Mouse (Mus musculus) heart, embryonic 13.5 days (tissue): ENCODE data around the gene Uncx. TPM values are rescaled to one million over a fixed set of nuclear protein-coding genes. Genes with fewer than 3 reads are reported as not detected.

Experiments used
- ATAC-seq: fragments of 200-750 bp; cut with Nextera tagmentation; 2 replicates; pipeline ENCODE4 v1.8.0; 2017; ENCODE audit warnings: moderate TSS enrichment; ENCODE audit not compliant: insufficient number of reproducible peaks, low FRiP score, low TSS enrichment; ENCODE audit errors: extremely low read depth
- H3K27ac ChIP-seq: fragments of 300-500 bp; sonication (generic); replicated peaks from 2 replicates; pipeline ENCODE4 v1.5.1; 2015; ENCODE audit warnings: moderate library complexity, mild to moderate bottlenecking, inconsistent platforms
- H3K27me3 ChIP-seq: fragments of 300-500 bp; sonication (generic); replicated peaks from 2 replicates; pipeline ENCODE4 v1.6.1; 2015; ENCODE audit warnings: mild to moderate bottlenecking, inconsistent platforms
- H3K36me3 ChIP-seq: fragments of 300-500 bp; sonication (generic); 2 replicates; pipeline ENCODE4 v1.6.1; 2015; ENCODE audit warnings: mild to moderate bottlenecking, inconsistent platforms
- H3K4me1 ChIP-seq: fragments of 300-500 bp; sonication (generic); 2 replicates; pipeline ENCODE4 v1.6.1; 2015; ENCODE audit warnings: inconsistent platforms
- H3K4me2 ChIP-seq: fragments of 300-500 bp; sonication (generic); 2 replicates; pipeline ENCODE4 v1.6.1; 2015; ENCODE audit warnings: inconsistent platforms, mild to moderate bottlenecking, moderate library complexity
- H3K4me3 ChIP-seq: fragments of 300-500 bp; sonication (generic); 2 replicates; pipeline ENCODE4 v1.5.1; 2015; ENCODE audit warnings: moderate library complexity, mild to moderate bottlenecking, inconsistent platforms
- H3K9ac ChIP-seq: fragments of 300-500 bp; sonication (generic); 2 replicates; pipeline ENCODE4 v1.6.1; 2015; ENCODE audit warnings: inconsistent platforms, mild to moderate bottlenecking, moderate library complexity
- H3K9me3 ChIP-seq: fragments of 300-500 bp; sonication (generic); 2 replicates; pipeline ENCODE4 v1.6.1; 2016; ENCODE audit warnings: inconsistent platforms
- WGBS: fragments of 180-500 bp; shearing (Covaris S2); methylation state at CpG from one replicate; pipeline ENCODE4 v1.1.7; 2015; ENCODE audit warnings: mixed read lengths; 5-methylcytosine and 5-hydroxymethylcytosine counted together
- polyA plus RNA-seq: library from polyadenylated mRNA; unstranded; fragments of >200 nt; fragmentation: Nextera tagmentation; extraction: Ambion mirVana; gene quantifications from 2 replicates; pipeline ENCODE4 v1.2.1, GENCODE M21; 2015

The Uncx gene
- polyA plus RNA-seq = not detected in 2 replicates

DNA sequence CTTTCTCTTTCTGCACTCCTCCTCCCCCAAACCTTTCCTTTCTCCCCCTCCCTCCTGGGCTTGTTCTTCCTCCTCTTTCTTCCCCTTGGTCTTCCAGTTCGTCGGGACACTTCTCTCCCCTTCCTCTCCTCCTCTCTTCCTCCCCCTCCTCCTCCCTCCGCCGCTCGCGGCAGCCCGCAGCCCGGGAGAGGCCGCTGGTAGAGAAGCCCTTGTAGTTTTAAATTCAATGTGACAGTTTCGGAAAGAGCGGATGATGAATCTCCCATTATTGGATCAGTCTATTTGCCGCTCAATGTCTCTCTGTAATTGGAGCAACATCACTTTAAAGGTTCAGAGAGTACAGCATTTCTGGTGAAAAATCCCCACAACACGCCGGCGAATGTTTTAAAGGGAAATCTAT lies at the start of gene Uncx:
Uncx (plus strand) TSS at position 281 of the 400 bp plus-strand sequence.
- Histone ChIP-seq H3K4me2 (peak within 1 kb of the TSS; percentile 49), H3K36me3 (no peaks in the 10 kb centered on the region), H3K9ac (no peak within 1 kb of the TSS), H3K4me1 (peaks cover 17% of the 10 kb centered on the region), H3K4me3 (peak within 1 kb of the TSS; percentile 18), H3K9me3 (no peaks in the 10 kb centered on the region), H3K27me3 (peaks cover 97% of the 10 kb centered on the region), H3K27ac (no peak within 1 kb of the TSS)
- WGBS = 1% methylated on average over 15 of the region's 15 CpGs
- ATAC-seq = no peak

- no peak for ATAC-seq
- no peak overlapping the region for H3K27ac ChIP-seq
- no peak overlapping the region for H3K9ac ChIP-seq
- peaks cover 72% of the 10 kb centered on the region for H3K27me3 ChIP-seq
- H3K36me3 ChIP-seq = no peaks in the 10 kb centered on the region
- no peaks in the 10 kb centered on the region for H3K9me3 ChIP-seq
- WGBS = 61% methylated on average over 5 of the region's 5 CpGs
- no peak overlapping the region for H3K4me2 ChIP-seq
- H3K4me3 ChIP-seq = no peak overlapping the region
- H3K4me1 ChIP-seq = 0 out of 2 replicates have a peak, but pooled peaks cover 5% of the 10 kb centered on the region
These were observed 49.6 kb upstream of the Uncx start for GRCm38 (mm10) chr5:139493690-139494089.

DNA sequence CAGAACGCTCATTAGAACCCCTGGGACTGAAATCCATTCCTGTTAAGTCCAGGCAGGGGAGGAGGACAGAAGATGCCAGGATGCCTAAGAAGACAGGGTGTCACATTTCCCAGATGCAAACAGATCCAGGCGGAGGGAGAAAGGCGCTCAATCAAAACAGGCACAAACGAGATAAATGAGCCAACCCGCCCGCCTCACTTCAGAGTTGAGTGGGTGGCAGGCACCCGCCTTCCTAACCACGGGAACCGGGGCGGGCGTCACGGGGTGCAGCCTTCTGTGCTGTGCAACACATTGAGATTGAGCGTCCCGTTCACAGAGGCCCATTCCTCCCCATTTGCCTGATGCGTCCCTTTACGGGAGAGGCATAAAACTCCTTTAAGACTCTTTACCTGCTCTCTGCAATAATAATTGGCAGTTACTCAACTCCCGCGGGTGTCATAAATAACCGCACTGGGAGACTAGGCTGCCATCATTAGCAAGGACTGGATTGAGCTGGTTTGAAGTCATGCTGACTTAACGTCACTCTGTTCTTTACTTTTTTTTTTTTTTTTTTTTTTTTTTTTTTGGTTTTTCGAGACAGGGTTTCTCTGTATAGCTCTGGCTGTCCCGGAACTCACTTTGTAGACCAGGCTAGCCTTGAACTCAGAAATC lies 48.1 kb upstream of the Uncx start:
- Histone ChIP-seq H3K4me1 (0 out of 2 replicates have a peak, but pooled peaks cover 5% of the 10 kb centered on the region), H3K4me3 (no peak overlapping the region), H3K27me3 (peaks cover 79% of the 10 kb centered on the region), H3K27ac (no peak overlapping the region), H3K4me2 (peak overlapping the region; percentile 22), H3K9ac (no peak overlapping the region), H3K9me3 (no peaks in the 10 kb centered on the region), H3K36me3 (no peaks in the 10 kb centered on the region)
- WGBS = 31% methylated on average over 22 of the region's 22 CpGs
- ATAC-seq = no peak

DNA sequence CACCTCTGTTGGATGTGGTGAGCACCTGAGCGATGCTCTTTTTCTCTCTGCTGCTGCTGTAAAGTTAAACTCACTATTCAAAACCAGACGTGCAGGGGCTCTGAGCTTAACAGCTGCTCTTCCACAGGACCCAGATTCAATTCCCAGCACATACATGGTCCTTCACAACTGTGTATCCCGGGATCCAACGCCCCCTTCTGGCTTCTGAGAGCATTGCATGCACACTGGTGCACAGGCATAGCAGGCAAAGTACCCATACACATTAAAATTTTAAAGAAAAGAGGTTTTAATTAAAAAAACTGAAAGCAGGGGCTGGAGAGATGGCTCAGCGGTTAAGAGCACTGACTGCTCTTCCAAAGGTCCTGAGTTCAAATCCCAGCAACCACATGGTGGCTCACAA lies 46.4 kb upstream of the Uncx start:
- Histone ChIP-seq H3K36me3 (no peaks in the 10 kb centered on the region), H3K4me1 (0 out of 2 replicates have a peak, but pooled peaks cover 5% of the 10 kb centered on the region), H3K9ac (no peak overlapping the region), H3K27me3 (peaks cover 80% of the 10 kb centered on the region), H3K27ac (no peak overlapping the region), H3K4me2 (no peak overlapping the region), H3K9me3 (no peaks in the 10 kb centered on the region), H3K4me3 (no peak overlapping the region)
- ATAC-seq = no peak
- 48% methylated on average over 5 of the region's 5 CpGs for WGBS

- no peak for ATAC-seq
- Histone ChIP-seq H3K4me1 (0 out of 2 replicates have a peak, but pooled peaks cover 5% of the 10 kb centered on the region), H3K4me2 (no peak overlapping the region), H3K36me3 (no peaks in the 10 kb centered on the region), H3K27me3 (peaks cover 88% of the 10 kb centered on the region), H3K9ac (no peak overlapping the region), H3K4me3 (no peak overlapping the region), H3K9me3 (no peaks in the 10 kb centered on the region), H3K27ac (no peak overlapping the region)
- WGBS = 40% methylated on average over 5 of the region's 5 CpGs
These were observed 44.5 kb upstream of the Uncx start for GRCm38 (mm10) chr5:139498791-139499190.

DNA sequence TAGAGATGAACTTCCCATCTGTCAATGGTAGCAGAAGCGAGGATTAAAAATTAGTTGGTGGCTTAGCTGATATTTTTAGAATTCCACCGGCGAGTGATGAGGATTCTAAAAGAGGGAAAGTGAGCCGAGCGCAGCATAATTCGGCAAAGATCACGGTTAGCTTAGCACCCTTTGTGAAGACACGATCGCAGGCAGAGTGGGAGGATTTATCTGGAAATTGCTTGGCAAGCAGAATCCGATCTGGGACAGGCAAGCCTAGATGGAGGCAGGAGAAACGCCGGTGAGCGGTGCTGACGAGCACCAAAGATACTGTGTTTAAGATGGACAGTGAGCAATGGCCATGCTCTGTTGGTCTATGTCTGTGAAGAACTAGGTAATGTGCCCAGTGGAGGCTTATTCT lies 41.0 kb upstream of the Uncx start:
- H3K9ac ChIP-seq = no peak overlapping the region
- H3K36me3 ChIP-seq = no peaks in the 10 kb centered on the region
- H3K27ac ChIP-seq = no peak overlapping the region
- peaks cover 88% of the 10 kb centered on the region for H3K27me3 ChIP-seq
- no peak overlapping the region for H3K4me3 ChIP-seq
- no peak for ATAC-seq
- no peak overlapping the region for H3K4me2 ChIP-seq
- no peaks in the 10 kb centered on the region for H3K9me3 ChIP-seq
- WGBS = 65% methylated on average over 14 of the region's 14 CpGs
- no peaks in the 10 kb centered on the region for H3K4me1 ChIP-seq

- no peak overlapping the region for H3K27ac ChIP-seq
- 4% methylated on average over 12 of the region's 14 CpGs for WGBS
- peaks cover 77% of the 10 kb centered on the region for H3K27me3 ChIP-seq
- no peak overlapping the region for H3K4me3 ChIP-seq
- no peak for ATAC-seq
- H3K4me2 ChIP-seq = no peak overlapping the region
- H3K9ac ChIP-seq = no peak overlapping the region
- H3K9me3 ChIP-seq = no peaks in the 10 kb centered on the region
- no peaks in the 10 kb centered on the region for H3K4me1 ChIP-seq
- no peaks in the 10 kb centered on the region for H3K36me3 ChIP-seq
These were observed 38.2 kb upstream of the Uncx start for GRCm38 (mm10) chr5:139505073-139505606.

DNA sequence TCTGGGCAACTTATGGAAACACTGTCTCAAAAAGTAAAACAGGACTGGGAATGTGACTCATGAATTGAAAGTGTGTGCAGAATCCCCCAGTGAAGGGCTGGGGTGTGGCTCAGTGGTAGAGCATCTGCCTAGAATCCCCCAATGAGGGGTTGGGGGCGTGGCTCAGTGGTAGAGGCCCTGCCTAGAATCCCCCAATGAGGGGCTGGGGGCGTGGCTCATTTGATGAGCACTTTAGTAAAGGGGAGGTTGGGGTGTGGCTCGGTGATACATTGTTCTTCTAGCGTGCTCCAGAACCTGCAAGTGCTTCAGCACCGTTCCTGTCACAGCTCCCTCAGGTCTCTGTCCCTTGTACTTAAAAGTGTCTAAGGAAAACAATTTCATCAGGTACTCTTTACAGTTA lies 37.1 kb upstream of the Uncx start:
- H3K9me3 ChIP-seq = no peaks in the 10 kb centered on the region
- H3K4me2 ChIP-seq = no peak overlapping the region
- WGBS = 13% methylated on average over 5 of the region's 5 CpGs
- no peak overlapping the region for H3K4me3 ChIP-seq
- H3K36me3 ChIP-seq = no peaks in the 10 kb centered on the region
- H3K27me3 ChIP-seq = peaks cover 79% of the 10 kb centered on the region
- no peak overlapping the region for H3K27ac ChIP-seq
- no peak overlapping the region for H3K9ac ChIP-seq
- H3K4me1 ChIP-seq = no peaks in the 10 kb centered on the region
- no peak for ATAC-seq

DNA sequence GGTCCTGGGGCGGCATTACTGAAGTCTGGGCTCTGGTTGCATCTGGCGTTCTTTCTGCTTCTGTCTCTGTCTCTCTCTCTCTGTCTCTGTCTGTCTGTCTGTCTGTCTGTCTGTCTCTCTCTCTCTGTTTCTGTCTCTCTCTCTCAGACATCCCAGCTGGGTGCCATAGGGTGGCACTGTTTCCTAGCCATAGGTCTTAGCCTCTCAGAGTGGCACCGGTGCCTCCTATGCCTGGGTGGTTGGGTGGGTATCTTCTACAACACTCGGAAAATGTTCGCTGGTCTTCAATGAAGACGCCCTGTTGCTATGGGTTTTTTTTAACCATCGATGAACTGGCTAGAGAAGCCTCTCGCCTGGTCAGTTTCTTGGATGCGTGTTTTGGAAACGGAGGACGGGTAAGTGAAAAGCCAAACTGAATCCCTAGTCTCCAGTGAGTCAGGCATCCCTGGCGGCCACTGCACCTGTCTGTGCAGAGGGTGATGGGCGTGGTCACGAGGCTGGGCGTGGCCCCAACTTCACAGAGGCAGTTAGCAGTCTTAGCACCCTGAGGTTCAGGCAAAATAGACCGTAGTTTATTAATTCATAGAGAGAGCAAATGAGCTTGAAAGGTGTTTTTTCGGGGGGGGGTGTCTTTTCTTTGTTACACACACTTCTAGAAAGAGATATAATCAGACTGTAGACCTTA lies 32.5 kb upstream of the Uncx start:
- H3K4me3 ChIP-seq = no peak overlapping the region
- peaks cover 57% of the 10 kb centered on the region for H3K27me3 ChIP-seq
- WGBS = 19% methylated on average over 17 of the region's 17 CpGs
- H3K9ac ChIP-seq = no peak overlapping the region
- H3K4me1 ChIP-seq = no peaks in the 10 kb centered on the region
- no peaks in the 10 kb centered on the region for H3K36me3 ChIP-seq
- no peak for ATAC-seq
- no peaks in the 10 kb centered on the region for H3K9me3 ChIP-seq
- H3K4me2 ChIP-seq = no peak overlapping the region
- no peak overlapping the region for H3K27ac ChIP-seq

DNA sequence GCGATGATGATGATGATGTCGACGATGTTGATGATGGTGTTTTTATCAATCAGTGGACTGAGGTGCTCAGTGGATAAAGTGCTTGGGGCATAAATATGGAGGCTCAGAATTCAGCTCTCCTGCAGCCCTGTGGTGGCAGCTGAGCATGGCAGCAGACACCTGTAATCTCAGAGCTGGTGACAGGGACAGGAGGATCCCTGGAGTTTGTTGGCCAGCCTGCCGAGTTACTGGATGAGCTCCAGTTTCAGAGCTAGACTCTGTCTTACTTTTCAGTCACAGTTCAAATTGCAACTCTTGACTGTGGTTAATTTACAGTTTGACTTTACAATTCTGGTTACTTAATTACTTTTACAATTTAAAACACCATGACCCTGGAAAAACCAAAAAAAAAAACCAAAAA lies 31.1 kb upstream of the Uncx start:
- no peak overlapping the region for H3K9ac ChIP-seq
- H3K4me1 ChIP-seq = peaks cover 5% of the 10 kb centered on the region; the same call in 1 of the 2 replicates
- peaks cover 48% of the 10 kb centered on the region for H3K27me3 ChIP-seq
- 74% methylated on average over 4 of the region's 4 CpGs for WGBS
- H3K36me3 ChIP-seq = no peaks in the 10 kb centered on the region
- H3K4me2 ChIP-seq = no peak overlapping the region
- no peak for ATAC-seq
- H3K27ac ChIP-seq = no peak overlapping the region
- H3K4me3 ChIP-seq = no peak overlapping the region
- no peaks in the 10 kb centered on the region for H3K9me3 ChIP-seq

DNA sequence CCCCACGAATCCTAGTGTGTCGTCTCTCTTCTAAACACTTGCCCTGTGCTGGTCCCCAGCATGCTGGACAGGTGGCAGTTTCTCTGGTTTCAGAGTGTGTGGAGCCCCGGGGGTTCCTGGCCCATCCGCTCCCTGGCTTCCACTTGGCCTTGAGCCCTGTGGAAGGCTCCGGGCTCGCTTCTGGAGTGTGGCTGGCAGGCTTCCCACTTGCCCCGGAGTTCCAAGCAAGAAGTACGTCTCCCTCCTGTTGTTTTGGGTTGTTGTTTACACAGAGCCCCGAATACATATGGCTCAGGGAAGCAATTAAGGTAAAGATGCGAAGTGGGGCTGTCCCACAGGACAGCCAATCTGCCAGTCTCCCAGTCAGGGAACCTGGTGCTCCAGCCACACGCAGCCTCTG lies 27.0 kb upstream of the Uncx start:
- 21% methylated on average over 11 of the region's 11 CpGs for WGBS
- H3K4me3 ChIP-seq = no peak overlapping the region
- no peaks in the 10 kb centered on the region for H3K36me3 ChIP-seq
- peak overlapping the region; percentile 22 for H3K4me2 ChIP-seq
- H3K27ac ChIP-seq = no peak overlapping the region
- no peak for ATAC-seq
- peaks cover 23% of the 10 kb centered on the region for H3K27me3 ChIP-seq
- H3K9ac ChIP-seq = 0 out of 2 replicates have a peak overlapping the region, but pooled peaks have one; percentile 16
- peaks cover 19% of the 10 kb centered on the region for H3K4me1 ChIP-seq
- no peaks in the 10 kb centered on the region for H3K9me3 ChIP-seq
